Mouse (Mus musculus): ENCODE data around the gene St6galnac5. TPM values are rescaled to one million over a fixed set of nuclear protein-coding genes. Genes with fewer than 3 reads are reported as not detected.

The St6galnac5 gene
- polyA plus RNA-seq, 1 experiment from 2014 or later, result 0.66 TPM

DNA sequence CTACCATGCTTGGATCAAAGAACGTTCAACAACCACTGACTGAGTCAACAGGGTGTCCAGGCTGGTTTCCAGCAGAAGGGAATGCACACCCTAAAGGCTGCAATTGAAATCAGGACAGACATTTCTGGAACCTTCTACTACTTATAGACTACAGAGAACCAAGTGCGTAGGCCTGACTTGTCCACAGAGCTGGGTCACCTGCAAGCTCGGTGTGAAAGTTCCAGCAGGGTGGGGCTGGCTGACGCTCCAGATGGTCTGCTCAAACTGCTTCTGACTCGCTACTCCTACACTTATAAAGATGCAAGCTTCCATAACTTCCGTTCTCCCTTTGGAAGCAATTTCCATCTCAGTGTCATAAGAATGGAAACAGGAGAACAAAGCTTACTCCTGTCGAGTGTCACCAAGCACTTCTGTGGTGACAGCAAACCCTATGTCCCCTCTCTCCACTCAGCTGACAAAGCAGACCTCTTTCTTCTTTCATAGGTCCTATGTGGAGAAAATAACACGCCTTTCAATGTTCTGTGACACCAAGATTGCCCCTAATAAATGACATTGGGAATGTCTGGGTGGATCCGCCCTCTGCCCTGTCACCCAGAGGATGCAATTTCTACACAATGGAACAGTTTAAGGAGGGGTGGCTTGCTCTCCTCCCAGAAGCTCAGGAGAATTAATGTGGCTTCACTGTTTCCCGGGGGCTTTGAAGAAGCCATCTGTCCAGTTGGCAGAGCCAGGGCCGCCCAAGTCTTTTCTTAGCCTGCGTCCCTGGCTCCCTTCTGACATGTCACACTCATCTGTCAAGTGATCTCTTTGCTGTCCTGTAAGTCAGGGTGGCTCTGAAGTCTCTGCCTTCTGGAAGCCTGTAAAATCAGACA lies 114.2 kb downstream of the St6galnac5 start:
- Histone ChIP-seq H3K36me3 (no peaks in the 10 kb centered on the region), H3K4me3 (no peak overlapping the region), H3K27me3 (ENCODE audit: low read depth, poor library complexity, severe bottlenecking) (no peaks in the 10 kb centered on the region), H3K9me3 (replicated peaks) (no peaks in the 10 kb centered on the region), H3K4me1 (no peaks in the 10 kb centered on the region), H3K27ac (no peak overlapping the region)
- DNase-seq (ENCODE audit: low spot score), result no peak
- 65% methylated on average over 12 of the region's 12 CpGs for WGBS

DNA sequence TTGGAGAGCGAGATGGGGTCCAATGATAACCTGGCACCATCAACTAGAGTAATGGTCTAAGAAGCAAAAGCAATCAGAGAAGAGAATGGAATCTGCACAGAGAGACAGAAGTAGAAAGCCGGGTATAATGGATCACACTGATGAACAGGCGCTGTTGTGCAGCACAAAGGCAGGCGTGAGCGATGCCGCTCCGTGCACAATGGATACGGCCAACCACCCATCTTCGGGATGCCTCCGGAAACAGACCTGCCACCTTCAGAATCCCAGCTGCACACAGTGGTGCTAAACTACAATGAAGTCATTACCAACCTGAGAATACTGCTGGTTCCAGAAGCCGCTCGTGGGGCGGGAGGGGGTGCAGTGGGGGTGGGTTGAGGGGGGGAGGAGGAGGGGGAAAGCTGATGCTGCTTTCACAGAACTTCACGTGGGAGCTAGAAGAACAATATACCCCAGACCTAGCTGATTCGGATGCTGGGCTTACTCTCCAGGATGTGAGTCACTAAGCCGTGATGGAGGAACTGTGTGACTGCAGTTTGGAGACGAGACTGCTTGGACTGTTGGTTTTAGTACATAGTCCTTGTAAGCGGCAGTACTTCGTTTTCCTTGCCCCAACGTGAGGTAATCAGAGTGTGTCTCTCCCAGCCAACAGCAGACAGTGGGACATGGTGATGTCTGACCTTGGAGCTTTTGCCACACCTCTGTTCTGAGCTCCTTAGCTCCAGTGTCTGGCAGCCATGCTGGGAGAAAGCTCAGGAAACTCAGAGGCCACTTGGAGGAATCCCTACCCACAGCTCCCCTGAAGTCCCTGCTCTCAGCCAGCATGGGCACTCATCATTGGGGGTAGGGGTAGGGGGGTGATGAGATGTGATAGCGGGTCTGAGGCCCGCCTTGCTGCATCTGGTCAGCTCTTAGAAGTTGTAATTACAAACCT lies 115.7 kb downstream of the St6galnac5 start:
- H3K4me1 ChIP-seq, result no peaks in the 10 kb centered on the region
- H3K4me3 ChIP-seq, result no peak overlapping the region
- no peaks in the 10 kb centered on the region for H3K9me3 ChIP-seq (replicated peaks)
- no peaks in the 10 kb centered on the region for H3K27me3 ChIP-seq (ENCODE audit: low read depth, poor library complexity, severe bottlenecking)
- DNase-seq (ENCODE audit: low spot score), result no peak
- no peaks in the 10 kb centered on the region for H3K36me3 ChIP-seq
- H3K27ac ChIP-seq, result no peak overlapping the region
- WGBS, result 89% methylated on average over 22 of the region's 22 CpGs

DNA sequence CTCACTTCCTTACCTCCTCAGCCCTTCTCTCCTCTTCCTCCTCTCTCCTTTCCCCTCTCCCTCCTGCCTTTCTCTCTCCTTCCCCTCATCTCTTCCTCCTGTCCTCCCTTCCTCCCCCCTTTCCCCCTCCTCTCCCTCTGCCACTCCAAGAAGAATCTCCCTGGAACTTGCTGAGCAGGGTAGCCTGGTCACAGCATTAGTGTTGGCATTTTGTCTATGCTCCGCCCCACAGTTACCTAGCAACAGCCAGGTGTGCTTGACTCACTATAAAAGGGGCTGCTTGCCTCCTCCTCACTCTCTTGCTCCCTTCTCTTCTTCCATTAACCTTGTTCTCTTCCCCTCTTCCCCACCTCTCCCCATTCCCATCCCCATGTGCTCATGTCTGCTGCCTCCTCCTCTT lies 120.1 kb downstream of the St6galnac5 start:
- Histone ChIP-seq H3K36me3 (no peaks in the 10 kb centered on the region), H3K9me3 (replicated peaks) (no peaks in the 10 kb centered on the region), H3K27me3 (ENCODE audit: low read depth, poor library complexity, severe bottlenecking) (no peaks in the 10 kb centered on the region), H3K27ac (no peak overlapping the region), H3K4me3 (no peak overlapping the region), H3K4me1 (no peaks in the 10 kb centered on the region)
- DNase-seq (ENCODE audit: low spot score), result no peak
- 60% methylated on average over 1 of the region's 1 CpGs for WGBS

DNA sequence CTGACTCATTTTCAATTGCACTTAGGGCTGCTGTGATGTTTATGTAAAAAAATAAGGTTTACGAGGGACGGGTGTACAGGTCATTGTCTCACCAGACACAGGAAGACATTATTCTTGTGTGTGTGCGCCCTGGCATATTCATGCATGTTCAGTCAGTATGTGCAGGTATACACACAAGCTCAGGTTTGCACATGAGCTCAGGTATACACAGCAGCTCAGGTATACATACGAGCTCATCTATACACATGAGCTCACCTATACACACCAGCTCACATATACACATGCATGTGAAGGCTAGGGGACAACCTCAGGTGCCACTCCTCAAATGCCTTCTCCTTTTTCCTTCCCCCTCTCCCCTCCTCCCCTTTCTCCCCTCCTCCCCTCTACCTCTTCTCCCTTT lies 120.6 kb downstream of the St6galnac5 start:
- WGBS, result 80% methylated on average over 4 of the region's 4 CpGs
- Histone ChIP-seq H3K27me3 (ENCODE audit: low read depth, poor library complexity, severe bottlenecking) (no peaks in the 10 kb centered on the region), H3K36me3 (no peaks in the 10 kb centered on the region), H3K4me3 (no peak overlapping the region), H3K9me3 (replicated peaks) (no peaks in the 10 kb centered on the region), H3K27ac (no peak overlapping the region), H3K4me1 (no peaks in the 10 kb centered on the region)
- DNase-seq (ENCODE audit: low spot score), result no peak

DNA sequence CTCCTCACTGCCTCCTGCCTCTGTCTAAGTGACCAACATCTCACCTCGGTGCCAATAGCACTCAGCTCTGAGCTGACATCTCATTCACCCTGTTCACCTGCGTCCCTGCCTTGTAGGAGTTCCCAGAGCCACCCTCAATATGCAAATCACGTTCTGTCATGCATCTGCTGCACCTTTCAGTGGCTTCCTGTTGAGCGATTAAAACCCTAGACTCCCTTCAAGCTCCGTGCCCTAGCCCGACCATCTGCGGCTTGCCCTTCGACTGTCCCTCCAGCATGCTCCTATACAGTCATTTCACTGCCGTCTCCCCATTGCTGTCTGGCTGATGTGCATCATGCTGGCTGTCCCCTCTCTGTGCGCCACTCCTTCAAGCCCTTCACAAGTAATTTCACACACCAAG lies 126.0 kb downstream of the St6galnac5 start:
- peaks cover 25% of the 10 kb centered on the region for H3K4me1 ChIP-seq
- no peak for DNase-seq (ENCODE audit: low spot score)
- H3K36me3 ChIP-seq, result no peaks in the 10 kb centered on the region
- no peak overlapping the region for H3K4me3 ChIP-seq
- H3K27ac ChIP-seq, result no peak overlapping the region
- 63% methylated on average over 10 of the region's 10 CpGs for WGBS
- H3K9me3 ChIP-seq (replicated peaks), result no peaks in the 10 kb centered on the region
- H3K27me3 ChIP-seq (ENCODE audit: low read depth, poor library complexity, severe bottlenecking), result no peaks in the 10 kb centered on the region

DNA sequence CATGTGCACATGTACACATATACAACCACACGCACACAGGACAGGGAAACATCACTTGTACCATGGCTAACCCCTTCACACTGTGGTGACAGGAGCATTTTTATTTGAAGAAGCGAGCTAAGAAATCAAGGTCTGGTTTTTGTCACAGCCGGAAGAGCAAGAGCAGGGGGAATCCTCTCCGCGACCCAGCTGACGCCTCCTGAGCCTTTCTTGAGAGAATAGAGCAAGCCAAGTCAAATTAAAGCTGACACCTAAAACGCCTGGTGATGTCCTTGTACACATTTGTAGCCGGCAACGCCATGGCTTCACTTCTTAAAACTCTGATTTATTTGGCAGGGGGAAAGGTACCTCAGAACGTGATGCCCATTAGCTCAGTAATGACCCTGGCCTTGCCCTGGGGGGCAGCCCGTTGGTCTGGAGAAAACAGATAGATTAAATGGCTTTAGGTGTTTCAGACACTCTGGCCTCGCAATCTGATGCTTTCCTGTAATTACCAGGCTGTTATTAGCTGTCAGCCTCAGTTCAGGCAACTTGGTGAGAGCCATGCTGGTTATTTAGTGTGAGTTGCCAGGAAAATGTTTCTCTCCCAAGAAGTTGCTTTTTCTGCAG lies 126.9 kb downstream of the St6galnac5 start:
- 23% methylated on average over 12 of the region's 12 CpGs for WGBS
- Histone ChIP-seq H3K27ac (no peak overlapping the region), H3K27me3 (ENCODE audit: low read depth, poor library complexity, severe bottlenecking) (no peaks in the 10 kb centered on the region), H3K9me3 (replicated peaks) (no peaks in the 10 kb centered on the region), H3K36me3 (no peaks in the 10 kb centered on the region), H3K4me1 (peaks cover 25% of the 10 kb centered on the region), H3K4me3 (no peak overlapping the region)
- DNase-seq (ENCODE audit: low spot score), result no peak

DNA sequence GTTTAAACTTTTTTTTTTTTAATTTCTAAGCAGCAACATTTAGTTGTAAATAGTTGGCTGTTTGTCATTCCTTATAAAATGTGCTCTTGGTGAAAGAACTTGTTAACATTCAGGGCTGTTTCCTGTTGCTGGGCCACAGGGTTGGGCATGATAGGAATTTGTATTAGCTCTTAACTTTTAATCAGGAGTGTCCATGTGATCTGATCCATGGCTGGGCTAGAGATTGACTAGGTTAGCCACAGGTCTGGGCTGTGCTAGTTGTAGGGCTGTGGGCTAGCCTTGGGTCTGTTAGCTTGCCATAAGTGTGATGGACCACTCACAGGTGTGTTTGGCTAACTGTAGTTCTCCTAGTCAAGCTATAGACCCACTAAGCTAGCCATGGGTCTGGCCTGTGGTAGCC lies 138.1 kb downstream of the St6galnac5 start:
- Histone ChIP-seq H3K4me1 (no peaks in the 10 kb centered on the region), H3K27ac (no peak overlapping the region), H3K4me3 (no peak overlapping the region), H3K27me3 (ENCODE audit: low read depth, poor library complexity, severe bottlenecking) (no peaks in the 10 kb centered on the region), H3K9me3 (replicated peaks) (no peaks in the 10 kb centered on the region), H3K36me3 (no peaks in the 10 kb centered on the region)
- no peak for DNase-seq (ENCODE audit: low spot score)

DNA sequence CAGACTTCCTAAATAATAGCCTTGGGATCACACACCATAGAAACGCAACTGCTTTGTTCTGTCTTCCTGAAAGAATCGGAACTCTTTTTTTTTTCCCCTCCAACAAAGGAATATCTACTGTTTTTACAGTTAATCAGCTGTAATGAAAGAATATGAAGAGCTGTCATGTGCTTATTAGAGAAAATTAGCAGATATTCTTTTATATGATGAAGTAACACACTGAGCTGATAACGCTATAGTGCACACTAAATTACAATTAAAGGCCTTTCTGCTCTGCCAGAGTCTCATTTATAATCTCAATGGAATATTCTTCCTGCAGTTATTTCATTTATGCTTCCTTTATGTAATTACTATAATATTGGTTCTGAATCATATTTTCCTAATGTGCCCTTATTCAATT lies 139.4 kb downstream of the St6galnac5 start:
- H3K9me3 ChIP-seq (replicated peaks), result no peaks in the 10 kb centered on the region
- WGBS, result 93% methylated on average over 3 of the region's 3 CpGs
- no peaks in the 10 kb centered on the region for H3K36me3 ChIP-seq
- no peaks in the 10 kb centered on the region for H3K4me1 ChIP-seq
- no peak overlapping the region for H3K27ac ChIP-seq
- DNase-seq (ENCODE audit: low spot score), result no peak
- no peak overlapping the region for H3K4me3 ChIP-seq
- H3K27me3 ChIP-seq (ENCODE audit: low read depth, poor library complexity, severe bottlenecking), result no peaks in the 10 kb centered on the region

DNA sequence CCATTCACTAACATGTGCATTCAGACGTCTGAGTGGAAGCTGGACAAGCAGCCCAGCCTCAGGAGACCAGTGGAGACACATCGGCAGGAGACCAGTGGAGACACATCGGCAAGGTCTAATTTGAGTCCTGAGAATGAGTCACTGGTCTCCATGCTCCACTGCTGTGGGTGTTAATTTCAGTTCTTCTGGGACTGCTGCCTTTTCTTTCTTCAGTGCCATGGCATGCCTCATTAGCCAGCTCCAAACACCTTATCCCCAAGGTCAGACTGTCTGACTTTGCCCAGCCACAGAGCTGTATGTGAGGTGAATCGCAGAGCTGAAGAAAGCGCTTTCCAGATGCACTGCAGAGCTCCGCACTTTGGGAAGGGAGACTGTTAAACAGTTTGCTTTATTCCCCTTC lies 140.8 kb downstream of the St6galnac5 start:
- no peak for DNase-seq (ENCODE audit: low spot score)
- H3K4me3 ChIP-seq, result no peak overlapping the region
- H3K27ac ChIP-seq, result no peak overlapping the region
- H3K27me3 ChIP-seq (ENCODE audit: low read depth, poor library complexity, severe bottlenecking), result no peaks in the 10 kb centered on the region
- WGBS, result 86% methylated on average over 6 of the region's 6 CpGs
- H3K9me3 ChIP-seq (replicated peaks), result no peaks in the 10 kb centered on the region
- no peaks in the 10 kb centered on the region for H3K4me1 ChIP-seq
- H3K36me3 ChIP-seq, result no peaks in the 10 kb centered on the region

DNA sequence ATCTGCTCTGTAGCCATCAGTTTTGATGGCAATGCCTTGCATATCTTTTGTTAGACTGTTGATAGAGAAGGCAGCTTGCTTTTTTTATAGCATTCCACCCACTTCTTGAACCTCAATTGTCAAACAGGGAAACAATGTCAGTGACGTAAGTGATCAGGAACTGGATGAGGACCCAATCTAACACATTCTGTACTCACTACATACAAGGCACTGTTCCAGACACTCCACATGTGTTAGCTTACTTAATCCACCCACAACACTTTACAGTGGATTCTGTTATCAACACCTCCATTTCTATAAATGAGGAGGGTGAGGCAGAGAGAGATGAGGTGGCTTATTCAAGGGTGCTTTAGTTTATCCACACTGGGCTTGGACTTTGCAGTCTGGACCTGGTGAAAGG lies 144.1 kb downstream of the St6galnac5 start:
- no peaks in the 10 kb centered on the region for H3K27me3 ChIP-seq (ENCODE audit: low read depth, poor library complexity, severe bottlenecking)
- no peaks in the 10 kb centered on the region for H3K9me3 ChIP-seq (replicated peaks)
- no peak overlapping the region for H3K4me3 ChIP-seq
- 90% methylated on average over 1 of the region's 1 CpGs for WGBS
- H3K4me1 ChIP-seq, result no peaks in the 10 kb centered on the region
- DNase-seq (ENCODE audit: low spot score), result no peak
- no peak overlapping the region for H3K27ac ChIP-seq
- H3K36me3 ChIP-seq, result no peaks in the 10 kb centered on the region

DNA sequence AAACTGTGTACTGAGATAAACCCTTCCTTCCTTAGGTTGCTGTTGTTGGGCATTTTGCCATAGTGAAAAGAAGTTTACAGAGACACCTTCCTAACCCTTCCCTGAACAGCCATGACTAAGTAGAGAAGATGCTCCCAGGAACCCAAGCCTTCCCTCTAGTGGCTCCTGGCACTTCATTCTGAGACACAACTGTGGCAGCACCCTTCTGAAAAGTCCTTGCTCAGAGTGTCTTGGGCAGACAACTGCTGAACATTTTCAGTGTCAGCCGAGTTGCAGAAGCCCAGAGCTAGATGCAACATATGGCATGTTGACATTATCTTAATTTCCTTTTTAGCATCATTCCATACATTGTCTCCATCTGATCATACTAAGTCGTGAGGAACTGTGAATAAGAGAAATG lies 144.6 kb downstream of the St6galnac5 start:
- 78% methylated on average over 2 of the region's 2 CpGs for WGBS
- H3K4me1 ChIP-seq, result no peaks in the 10 kb centered on the region
- no peak overlapping the region for H3K27ac ChIP-seq
- no peak overlapping the region for H3K4me3 ChIP-seq
- no peaks in the 10 kb centered on the region for H3K9me3 ChIP-seq (replicated peaks)
- H3K27me3 ChIP-seq (ENCODE audit: low read depth, poor library complexity, severe bottlenecking), result no peaks in the 10 kb centered on the region
- DNase-seq (ENCODE audit: low spot score), result no peak
- H3K36me3 ChIP-seq, result no peaks in the 10 kb centered on the region

DNA sequence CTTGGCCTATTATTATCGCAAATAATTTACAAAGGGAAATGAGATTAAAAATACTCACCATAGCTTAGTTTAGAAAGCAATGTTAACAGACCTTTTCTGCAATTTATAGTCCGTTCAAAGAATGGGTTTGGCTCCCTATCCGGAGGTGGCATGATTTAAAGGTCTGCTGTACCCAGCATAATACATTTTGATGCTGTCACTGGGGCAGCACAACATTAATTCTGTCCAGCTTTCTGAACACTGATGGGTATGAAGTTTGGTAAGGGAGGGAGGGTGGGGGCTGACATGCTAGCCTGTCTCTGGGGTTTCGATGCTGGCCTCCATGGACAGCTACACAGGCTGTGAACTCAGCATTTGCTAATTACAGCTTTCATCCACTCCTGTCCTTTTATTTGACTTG lies 149.6 kb downstream of the St6galnac5 start:
- Histone ChIP-seq H3K9me3 (replicated peaks) (no peaks in the 10 kb centered on the region), H3K27ac (no peak overlapping the region), H3K4me1 (no peaks in the 10 kb centered on the region), H3K4me3 (no peak overlapping the region), H3K27me3 (ENCODE audit: low read depth, poor library complexity, severe bottlenecking) (no peaks in the 10 kb centered on the region), H3K36me3 (no peaks in the 10 kb centered on the region)
- no peak for DNase-seq (ENCODE audit: low spot score)
- 95% methylated on average over 4 of the region's 4 CpGs for WGBS

DNA sequence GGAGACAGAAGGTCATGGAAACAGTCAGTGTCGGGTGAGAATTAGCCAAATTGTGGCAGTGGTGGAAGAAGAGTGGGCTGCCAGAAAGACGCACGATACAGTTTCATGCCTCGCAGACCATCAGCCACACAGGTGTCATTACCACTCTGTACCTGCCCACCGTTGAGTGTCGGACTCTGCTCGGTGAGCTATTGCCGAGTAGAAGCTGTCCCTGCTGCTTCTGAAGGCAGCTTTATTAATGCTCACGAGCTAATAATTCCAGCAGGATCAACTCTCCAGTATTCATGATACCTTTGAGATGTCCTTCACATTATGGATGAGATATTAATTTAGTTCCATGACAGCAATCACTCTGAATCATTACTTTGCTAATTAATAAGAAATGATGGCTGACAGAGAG lies 150.1 kb downstream of the St6galnac5 start:
- Histone ChIP-seq H3K36me3 (no peaks in the 10 kb centered on the region), H3K9me3 (replicated peaks) (no peaks in the 10 kb centered on the region), H3K27ac (no peak overlapping the region), H3K4me1 (no peaks in the 10 kb centered on the region), H3K27me3 (ENCODE audit: low read depth, poor library complexity, severe bottlenecking) (no peaks in the 10 kb centered on the region), H3K4me3 (no peak overlapping the region)
- DNase-seq (ENCODE audit: low spot score), result no peak
- 94% methylated on average over 9 of the region's 9 CpGs for WGBS
